Mouse (Mus musculus) CD4-positive, CD25-positive, alpha-beta regulatory T cell, adult 9 weeks (primary cell): ENCODE data around the gene Gm14597. TPM values are rescaled to one million over a fixed set of nuclear protein-coding genes. Genes with fewer than 3 reads are reported as not detected.

Experiments used
- polyA plus RNA-seq: library from polyadenylated mRNA; unstranded; fragments of 100-300 nt; shearing (Covaris generic); gene quantifications from one replicate; pipeline ENCODE4 v1.2.1, GENCODE M21; 2017

The Gm14597 gene
- not detected for polyA plus RNA-seq

GRCm38 (mm10) chrX:53608879-53609278 lies at the start of gene Gm14597:
Gene Gm14597, minus strand, starts transcription at chrX:53608979.

GRCm38 (mm10) chrX:53642980-53643961 lies 34.5 kb upstream of the Gm14597 start, which contains the start of gene Rtl8a:
Gene Rtl8a, minus strand, starts transcription at chrX:53643682.

GRCm38 (mm10) chrX:53607242-53608121 lies 1.3 kb downstream of the Gm14597 start, which contains the start of gene Rtl8c:
Gene Rtl8c, plus strand, starts transcription at chrX:53608032.

Other genes starting within 250 kb of the Gm14597 start
- 20.7 TPM for gene Mospd1, start 238.5 kb downstream of the Gm14597 start, polyA plus RNA-seq
- gene Etd, start 174.1 kb downstream of the Gm14597 start, polyA plus RNA-seq, result not detected
- gene Rtl8c, start 947 bp downstream of the Gm14597 start, polyA plus RNA-seq, result 31.2 TPM
- gene Rtl8a, start 34.7 kb upstream of the Gm14597 start, polyA plus RNA-seq, result 34.5 TPM
- gene Rtl8b, start 61.4 kb upstream of the Gm14597 start, polyA plus RNA-seq, result 23.2 TPM
- not detected for gene 4930502E18Rik, start 115.8 kb upstream of the Gm14597 start, polyA plus RNA-seq
- not detected for gene 1700013H16Rik, start 148.9 kb upstream of the Gm14597 start, polyA plus RNA-seq
- gene Zfp36l3, start 167.4 kb upstream of the Gm14597 start, polyA plus RNA-seq, result not detected
- gene Xlr, start 188.7 kb upstream of the Gm14597 start, polyA plus RNA-seq, result 3.9 TPM